Mouse (Mus musculus) E14TG2a.4 (cell line): ENCODE measurements around the gene Pvrig.

ENCODE experiments used
- CTCF ChIP-seq: conservative IDR thresholded peaks from 2 replicates; pipeline ENCODE4 v1.5.1; 2014; ENCODE audit warnings: low read length
- NANOG ChIP-seq: IDR thresholded peaks from 2 replicates; pipeline ENCODE4 v1.6.1; 2014; ENCODE audit warnings: borderline replicate concordance, low read length, mixed read lengths
- POU5F1 ChIP-seq: IDR thresholded peaks from 2 replicates; pipeline ENCODE4 v1.6.1; 2014; ENCODE audit warnings: low read length, borderline replicate concordance

DNA sequence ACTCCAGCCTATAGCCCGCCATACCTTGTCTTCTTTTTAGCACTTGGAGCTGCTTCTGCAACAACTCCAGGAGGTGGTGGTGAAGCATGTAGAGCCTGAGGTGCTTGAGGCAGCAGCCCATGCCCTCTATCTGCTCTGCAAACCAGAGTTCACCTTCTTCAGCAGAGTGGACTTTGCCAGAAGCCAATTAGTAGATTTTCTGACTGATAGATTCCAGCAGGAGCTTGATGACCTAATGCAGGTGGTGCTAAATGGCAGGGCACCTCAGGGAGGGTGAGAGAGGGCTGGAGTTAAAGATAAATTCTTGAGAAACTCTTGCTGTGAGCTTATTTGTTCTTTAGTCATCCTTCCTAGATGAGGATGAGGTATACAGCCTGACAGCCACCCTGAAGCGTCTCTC lies 42.1 kb upstream of the Pvrig start:
- TF ChIP-seq CTCF (no peak), POU5F1 (no peak), NANOG (no peak)
